Mouse (Mus musculus) embryonic fibroblast, embryonic 13.5 days (primary cell): ENCODE results near the gene Bbs7.

Source experiments
- CTCF ChIP-seq: IDR thresholded peaks from 2 replicates; pipeline ENCODE4 v1.5.1; 2011; ENCODE audit warnings: mild to moderate bottlenecking, control low read depth, low read length, moderate library complexity, borderline replicate concordance; ENCODE audit not compliant: insufficient read depth
- POLR2A ChIP-seq: IDR thresholded peaks from 2 replicates; pipeline ENCODE4 v1.6.1; 2011; ENCODE audit warnings: low read depth, mild to moderate bottlenecking, control low read depth, low read length, moderate library complexity

GRCm38 (mm10) chr3:36559606-36560005, 53.7 kb downstream of the Bbs7 start:
- TF ChIP-seq POLR2A (no peak), CTCF (no peak)
